Mouse (Mus musculus): ENCODE results near the gene Egfl7.

Egfl7 gene

GRCm38 (mm10) chr2:26639838-26640830 lies 60.3 kb downstream of the Egfl7 start:
- peak; percentile 98 for DNase-seq (ENCODE audit: low spot score)

GRCm38 (mm10) chr2:26641006-26641647 lies 61.3 kb downstream of the Egfl7 start:
- DNase-seq (ENCODE audit: low spot score): no peak
